Mouse (Mus musculus): ENCODE measurements around the gene Spag7. TPM values are rescaled to one million over a fixed set of nuclear protein-coding genes. Genes with fewer than 3 reads are reported as not detected.

Gene Spag7
- polyA plus RNA-seq, 2 experiments from 2014 or later, result 126 to 132 TPM

GRCm38 (mm10) chr11:70639976-70640375 is 29.2 kb downstream of the Spag7 start:
- no peak for ATAC-seq

- no peak for ATAC-seq
These were observed 30.4 kb downstream of the Spag7 start, which contains the start of gene Gp1ba for GRCm38 (mm10) chr11:70638714-70639278. Gene Gp1ba, plus strand, starts transcription at chr11:70639122.

- ATAC-seq, result no peak
These were observed 30.9 kb downstream of the Spag7 start for GRCm38 (mm10) chr11:70638293-70638692.

GRCm38 (mm10) chr11:70637764-70638163 is 31.5 kb downstream of the Spag7 start:
- ATAC-seq, result no peak

GRCm38 (mm10) chr11:70635601-70636000 is 33.6 kb downstream of the Spag7 start:
- no peak for ATAC-seq

- no peak for ATAC-seq
These were observed 39.1 kb downstream of the Spag7 start for GRCm38 (mm10) chr11:70630129-70630528.

GRCm38 (mm10) chr11:70629557-70629956 is 39.7 kb downstream of the Spag7 start:
- no peak for ATAC-seq

- no peak for ATAC-seq
These were observed 40.8 kb downstream of the Spag7 start for GRCm38 (mm10) chr11:70628431-70628830.

- ATAC-seq, result no peak
These were observed 42.3 kb downstream of the Spag7 start for GRCm38 (mm10) chr11:70626877-70627276.

GRCm38 (mm10) chr11:70625473-70625872 is 43.7 kb downstream of the Spag7 start:
- no peak for ATAC-seq

GRCm38 (mm10) chr11:70623053-70623742 is 46.0 kb downstream of the Spag7 start:
- ATAC-seq, result no peak

GRCm38 (mm10) chr11:70621972-70622814 is 47.0 kb downstream of the Spag7 start:
- ATAC-seq, result peak; percentile 78

GRCm38 (mm10) chr11:70619101-70619500 is 50.1 kb downstream of the Spag7 start, which contains the start of gene Chrne:
Gene Chrne, minus strand, starts transcription at chr11:70619216.
- no peak for ATAC-seq

- peak; percentile 72 for ATAC-seq
These were observed 53.6 kb downstream of the Spag7 start, which contains the start of gene 4930544D05Rik for GRCm38 (mm10) chr11:70615516-70616093. Gene 4930544D05Rik, plus strand, starts transcription at chr11:70615848.

GRCm38 (mm10) chr11:70615074-70615473 is 54.1 kb downstream of the Spag7 start:
- peak; percentile 95 for ATAC-seq

Other genes starting within 250 kb of the Spag7 start
- gene Arrb2, start 236.8 kb downstream of the Spag7 start, polyA plus RNA-seq (2017; shearing (Covaris generic)), result 10 to 100 TPM; 47.0 to 64.1 TPM
- 10 to 100 TPM; 84.3 to 85.7 TPM for gene Med11, start 217.5 kb downstream of the Spag7 start, polyA plus RNA-seq (2017; shearing (Covaris generic))
- not detected for gene Zmynd15, start 210.0 kb downstream of the Spag7 start, polyA plus RNA-seq (2017; shearing (Covaris generic))
- gene Cxcl16, start 209.4 kb downstream of the Spag7 start, polyA plus RNA-seq (2017; shearing (Covaris generic)), result under 1 TPM; 0.43 to 0.87 TPM
- gene Tm4sf5, start 164.2 kb downstream of the Spag7 start, polyA plus RNA-seq (2017; shearing (Covaris generic)), result 1 to 10 TPM in 1 of 2 experiments, under 1 TPM in 1; 1.00 to 2.5 TPM
- gene Vmo1, start 154.8 kb downstream of the Spag7 start, polyA plus RNA-seq (2017; shearing (Covaris generic)), result not detected
- not detected for gene Gltpd2, start 150.2 kb downstream of the Spag7 start, polyA plus RNA-seq (2017; shearing (Covaris generic))
- gene Psmb6, start 144.0 kb downstream of the Spag7 start, polyA plus RNA-seq (2017; shearing (Covaris generic)), result 100 to 1,000 TPM; 378 to 439 TPM
- gene Gm40193, start 136.5 kb downstream of the Spag7 start, polyA plus RNA-seq (2017; shearing (Covaris generic)), result not detected
- 1 to 10 TPM; 2.7 to 3.9 TPM for gene Pld2, start 129.4 kb downstream of the Spag7 start, polyA plus RNA-seq (2017; shearing (Covaris generic))
- 1 to 10 TPM; 5.6 to 8.4 TPM for gene Mink1, start 106.5 kb downstream of the Spag7 start, polyA plus RNA-seq (2017; shearing (Covaris generic))
- gene 4930544D05Rik, start 53.6 kb downstream of the Spag7 start, polyA plus RNA-seq (2017; shearing (Covaris generic)), result under 1 TPM in 1 of 2 experiments, not detected in 1; 0.71 TPM
- gene Chrne, start 50.2 kb downstream of the Spag7 start, polyA plus RNA-seq (2017; shearing (Covaris generic)), result 1 to 10 TPM; 1.4 to 2.1 TPM
- gene Gp1ba, start 30.3 kb downstream of the Spag7 start, polyA plus RNA-seq (2017; shearing (Covaris generic)), result under 1 TPM; 0.39 to 0.43 TPM
- gene Rnf167, start 22.2 kb downstream of the Spag7 start, polyA plus RNA-seq (2017; shearing (Covaris generic)), result 100 to 1,000 TPM; 389 to 496 TPM
- gene Slc25a11, start 21.9 kb downstream of the Spag7 start, polyA plus RNA-seq (2017; shearing (Covaris generic)), result 100 to 1,000 TPM in 1 of 2 experiments, 10 to 100 TPM in 1; 84.0 to 102 TPM
- gene Pfn1, start 14.8 kb downstream of the Spag7 start, polyA plus RNA-seq (2017; shearing (Covaris generic)), result 1,000 to 10,000 TPM; 2,750 to 3,189 TPM
- 10 to 100 TPM; 32.6 to 32.7 TPM for gene Eno3, start 12.2 kb downstream of the Spag7 start, polyA plus RNA-seq (2017; shearing (Covaris generic))
- gene Camta2, start 18.7 kb upstream of the Spag7 start, polyA plus RNA-seq (2017; shearing (Covaris generic)), result 10 to 100 TPM; 12.2 to 15.8 TPM
- gene Inca1, start 30.7 kb upstream of the Spag7 start, polyA plus RNA-seq (2017; shearing (Covaris generic)), result 1 to 10 TPM in 1 of 2 experiments, under 1 TPM in 1; 0.30 to 1.2 TPM
- 1 to 10 TPM; 1.0 to 1.1 TPM for gene Kif1c, start 31.1 kb upstream of the Spag7 start, polyA plus RNA-seq (2017; shearing (Covaris generic))
- 1 to 10 TPM; 4.0 to 5.3 TPM for gene Zfp3, start 94.8 kb upstream of the Spag7 start, polyA plus RNA-seq (2017; shearing (Covaris generic))
- under 1 TPM in 1 of 2 experiments, not detected in 1; 0.81 TPM for gene Scimp, start 143.2 kb upstream of the Spag7 start, polyA plus RNA-seq (2017; shearing (Covaris generic))
- 10 to 100 TPM in 1 of 2 experiments, 1 to 10 TPM in 1; 8.5 to 10.9 TPM for gene Rabep1, start 175.4 kb upstream of the Spag7 start, polyA plus RNA-seq (2017; shearing (Covaris generic))